Mouse (Mus musculus) intestine, postnatal 0 days (tissue): ENCODE results near the gene Gm20924. TPM values are rescaled to one million over a fixed set of nuclear protein-coding genes. Genes with fewer than 3 reads are reported as not detected.
"Not testable (repeated sequence)": the region's sequence is repeated elsewhere in the genome, so short reads cannot be mapped to it uniquely, and the experiment has no call there.

Source experiments
- ATAC-seq: fragments of 200-750 bp; cut with Nextera tagmentation; 2 replicates; pipeline ENCODE4 v1.8.0; 2017; ENCODE audit warnings: mild to moderate bottlenecking, moderate TSS enrichment, moderate library complexity
- H3K27ac ChIP-seq: fragments of 300-500 bp; sonication (generic); 2 replicates; pipeline ENCODE4 v1.5.1; 2014; ENCODE audit warnings: mild to moderate bottlenecking, low read depth, low read length, moderate library complexity
- H3K27me3 ChIP-seq: fragments of 300-500 bp; sonication (generic); replicated peaks from 2 replicates; pipeline ENCODE4 v1.6.1; 2014; ENCODE audit warnings: low read length, mixed read lengths; ENCODE audit not compliant: control insufficient read depth, insufficient read depth
- H3K36me3 ChIP-seq: fragments of 300-500 bp; sonication (generic); 2 replicates; pipeline ENCODE4 v1.6.1; 2014; ENCODE audit warnings: mild to moderate bottlenecking, moderate library complexity; ENCODE audit not compliant: control insufficient read depth, insufficient read depth
- H3K4me1 ChIP-seq: fragments of 300-500 bp; sonication (generic); replicated peaks from 2 replicates; pipeline ENCODE4 v1.6.1; 2014; ENCODE audit warnings: antibody characterized with exemption, low read length, mixed read lengths; ENCODE audit not compliant: control insufficient read depth, insufficient read depth
- H3K4me2 ChIP-seq: fragments of 300-500 bp; sonication (generic); replicated peaks from 2 replicates; pipeline ENCODE4 v1.6.1; 2014; ENCODE audit warnings: low read depth, mild to moderate bottlenecking, moderate library complexity
- H3K4me3 ChIP-seq: fragments of 300-500 bp; sonication (generic); 2 replicates; pipeline ENCODE4 v1.5.1; 2014; ENCODE audit warnings: low read depth, low read length
- H3K9ac ChIP-seq: fragments of 300-500 bp; sonication (generic); 2 replicates; pipeline ENCODE4 v1.6.1; 2014; ENCODE audit warnings: mild to moderate bottlenecking, low read depth, low read length
- H3K9me3 ChIP-seq: fragments of 300-500 bp; sonication (generic); 2 replicates; pipeline ENCODE4 v1.6.1; 2016; ENCODE audit warnings: mixed run types; ENCODE audit not compliant: control insufficient read depth
- WGBS: fragments of 180-500 bp; shearing (Covaris S2); extraction: QIAGEN DNeasy Blood & Tissue Kit; methylation state at CpG from one replicate; pipeline ENCODE4 v1.1.7; 2014; 5-methylcytosine and 5-hydroxymethylcytosine counted together
- polyA plus RNA-seq: library from polyadenylated mRNA; unstranded; fragments of >200 nt; fragmentation: Nextera tagmentation; extraction: Ambion mirVana; gene quantifications from 2 replicates; pipeline ENCODE4 v1.2.1, GENCODE M21; 2015

The Gm20924 gene
- not detected in 2 replicates for polyA plus RNA-seq

- no CpG with 5 or more reads among the region's 4 CpGs for WGBS
- not testable (repeated sequence) for H3K4me3 ChIP-seq, H3K9me3 ChIP-seq, H3K27ac ChIP-seq, H3K27me3 ChIP-seq, H3K36me3 ChIP-seq, H3K4me1 ChIP-seq, H3K9ac ChIP-seq, H3K4me2 ChIP-seq, ATAC-seq
Observed at GRCm38 (mm10) chrY:65207427-65207826, at the start of gene Gm20924. Gene Gm20924, minus strand, starts transcription at chrY:65207527.

Other genes starting within 250 kb of the Gm20924 start
- gene Gm20736, start 170.2 kb upstream of the Gm20924 start, polyA plus RNA-seq = not detected in 2 replicates